Mouse (Mus musculus) NIH3T3 (cell line): ENCODE measurements around the gene Dkkl1.

Experiments used
- DNase-seq: peaks from one replicate; pipeline ENCODE4 v3.0.0-alpha.2; 2012; ENCODE audit warnings: low read depth

Gene Dkkl1

GRCm38 (mm10) chr7:45229459-45230203 is 17.7 kb upstream of the Dkkl1 start:
- no peak for DNase-seq

- DNase-seq, result no peak
These were observed 17.1 kb upstream of the Dkkl1 start for GRCm38 (mm10) chr7:45229046-45229445.

GRCm38 (mm10) chr7:45228548-45228947 is 16.6 kb upstream of the Dkkl1 start:
- DNase-seq, result no peak

GRCm38 (mm10) chr7:45226421-45226820 is 14.5 kb upstream of the Dkkl1 start:
- no peak for DNase-seq

- no peak for DNase-seq
These were observed 12.9 kb upstream of the Dkkl1 start for GRCm38 (mm10) chr7:45224826-45225225.

- no peak for DNase-seq
These were observed 9.7 kb upstream of the Dkkl1 start for GRCm38 (mm10) chr7:45221680-45222079.

GRCm38 (mm10) chr7:45216442-45217183 is 4.7 kb upstream of the Dkkl1 start:
- peak; percentile 92 for DNase-seq

GRCm38 (mm10) chr7:45215673-45216441 is 3.9 kb upstream of the Dkkl1 start, which contains the start of gene Tead2:
Gene Tead2 (plus strand): TSS chr7:45215753.
- DNase-seq, result peak; percentile 86

- no peak for DNase-seq
These were observed 1.8 kb upstream of the Dkkl1 start for GRCm38 (mm10) chr7:45213708-45214107.

GRCm38 (mm10) chr7:45212356-45212755 is 409 bp upstream of the Dkkl1 start:
- no peak for DNase-seq

GRCm38 (mm10) chr7:45211070-45211469 is 877 bp downstream of the Dkkl1 start:
- no peak for DNase-seq

- peak; percentile 22 for DNase-seq
These were observed 3.7 kb downstream of the Dkkl1 start for GRCm38 (mm10) chr7:45208260-45208659.

GRCm38 (mm10) chr7:45204380-45205143 is 7.4 kb downstream of the Dkkl1 start, which contains the start of gene Ccdc155:
Gene Ccdc155 (minus strand): TSS chr7:45204892.
- no peak for DNase-seq

- no peak for DNase-seq
These were observed 9.3 kb downstream of the Dkkl1 start for GRCm38 (mm10) chr7:45202654-45203053.

GRCm38 (mm10) chr7:45198961-45199360 is 13.0 kb downstream of the Dkkl1 start:
- no peak for DNase-seq

GRCm38 (mm10) chr7:45198435-45198834 is 13.5 kb downstream of the Dkkl1 start:
- DNase-seq, result peak; percentile 92

GRCm38 (mm10) chr7:45196994-45197393 is 15.0 kb downstream of the Dkkl1 start:
- peak; percentile 44 for DNase-seq

- no peak for DNase-seq
These were observed 15.8 kb downstream of the Dkkl1 start for GRCm38 (mm10) chr7:45196176-45196535.

GRCm38 (mm10) chr7:45195341-45196175 is 16.4 kb downstream of the Dkkl1 start:
- no peak for DNase-seq

- DNase-seq, result no peak
These were observed 17.8 kb downstream of the Dkkl1 start for GRCm38 (mm10) chr7:45193871-45194785.
